Mouse (Mus musculus) T-helper 2 cell (primary cell): Measurements from ENCODE around the gene Zfp146.
"Not testable (repeated sequence)": the region's sequence is repeated elsewhere in the genome, so short reads cannot be mapped to it uniquely, and the experiment has no call there.

ENCODE experiments used
- in situ Hi-C: fragments of 300-600 bp; cut with MboI, MseI; formaldehyde crosslinking; loops from one replicate; pipeline ENCODE4 v1.15.1; 2025; ENCODE audit warnings: high pct_unique_total_duplicates

Zfp146 gene

DNA sequence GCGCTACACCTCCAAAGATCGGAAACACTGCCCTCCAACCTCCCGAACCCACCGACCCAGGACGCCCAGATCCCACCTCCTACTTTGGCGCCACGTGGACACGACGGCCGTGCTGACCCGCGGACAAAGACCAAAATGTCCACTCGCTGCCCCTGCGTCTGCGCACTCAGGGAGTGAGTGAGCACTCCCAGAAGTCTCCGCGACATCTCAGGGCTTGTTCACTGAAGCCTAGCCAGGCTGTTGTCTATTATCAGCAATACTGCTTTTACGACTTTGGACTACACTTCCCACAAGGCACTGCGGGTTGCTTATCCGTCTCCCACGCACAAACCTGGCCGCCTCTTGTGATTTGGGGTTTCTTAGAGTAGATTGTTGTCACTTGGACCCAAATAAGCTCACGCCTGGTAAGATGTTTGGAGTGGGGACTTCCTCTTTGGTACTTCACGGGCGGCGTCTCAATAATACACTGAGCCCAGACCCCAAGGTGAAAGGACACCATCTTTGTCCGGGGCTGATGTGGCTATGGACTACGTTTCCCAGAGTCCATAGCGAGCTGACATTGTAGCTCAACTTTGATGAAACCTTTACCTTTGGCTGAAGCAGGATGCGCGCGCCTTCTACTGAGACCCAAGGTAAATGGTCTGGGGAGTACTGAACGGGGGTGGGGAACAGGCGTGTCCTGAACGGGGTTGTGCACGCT lies at the start of gene Zfp146:
TSS of gene Zfp146 (minus strand) at position 168 of the 700 bp plus-strand sequence.
- in situ Hi-C loops = no loop called here

DNA sequence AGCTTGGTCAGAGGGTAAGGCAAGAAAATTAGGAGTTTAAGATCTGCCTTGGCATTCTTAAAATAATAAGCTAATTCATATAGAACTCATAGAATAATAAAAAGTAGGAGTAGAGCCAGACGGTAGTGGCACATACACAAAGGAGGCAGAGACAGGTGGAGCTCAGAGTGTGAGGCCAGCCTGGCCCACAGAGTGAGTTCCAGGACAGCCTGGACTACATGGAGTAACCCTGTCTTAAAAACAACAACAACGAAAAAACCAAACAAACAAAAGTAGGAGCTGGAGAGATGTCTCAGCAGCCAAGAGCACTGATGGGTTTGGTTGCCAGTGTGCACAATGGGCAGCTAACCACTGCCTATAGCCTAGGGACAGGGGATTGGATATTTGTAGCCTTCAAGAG lies 47.7 kb upstream of the Zfp146 start:
- in situ Hi-C loops = no loop called here

DNA sequence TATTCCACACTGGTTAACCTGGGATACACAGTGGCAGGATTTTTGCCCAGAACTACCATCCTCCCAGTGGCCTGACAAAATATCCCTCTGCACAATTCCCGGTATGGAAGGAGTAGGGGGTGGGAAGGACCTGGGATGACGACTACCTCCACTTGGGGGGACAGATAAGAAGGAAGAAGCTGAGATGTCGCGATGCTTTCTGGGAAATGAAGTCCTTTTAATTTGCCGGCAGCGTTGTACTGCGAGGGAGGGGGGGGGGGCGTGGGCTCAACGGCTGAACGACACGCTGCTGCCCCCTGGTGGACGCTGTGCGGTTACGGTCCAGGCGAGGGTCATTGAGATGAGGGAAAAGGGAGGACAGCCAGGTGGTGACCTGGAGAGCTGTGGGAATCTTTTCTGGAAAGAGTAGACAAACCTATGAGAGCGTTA lies 47.2 kb upstream of the Zfp146 start:
- in situ Hi-C loops = no loop called here

DNA sequence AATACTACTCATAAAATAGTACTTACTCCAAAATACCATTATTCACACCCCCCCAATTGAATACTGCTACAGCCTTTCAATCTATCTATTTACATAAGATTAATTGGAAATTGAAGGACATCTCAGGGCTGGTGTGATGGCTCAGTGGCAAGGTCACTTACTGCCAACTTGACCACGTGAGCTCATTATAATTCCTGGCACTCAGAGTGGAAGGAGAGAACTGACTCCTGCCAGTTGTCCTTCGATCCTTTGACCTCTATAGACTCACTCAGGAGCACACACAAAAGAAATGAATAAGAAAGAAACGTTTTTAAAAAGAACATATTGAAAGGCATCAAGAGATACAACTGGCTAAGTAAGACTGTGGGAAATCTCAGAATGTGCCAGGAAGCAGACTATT lies 46.3 kb upstream of the Zfp146 start:
- in situ Hi-C loops = no loop called here

DNA sequence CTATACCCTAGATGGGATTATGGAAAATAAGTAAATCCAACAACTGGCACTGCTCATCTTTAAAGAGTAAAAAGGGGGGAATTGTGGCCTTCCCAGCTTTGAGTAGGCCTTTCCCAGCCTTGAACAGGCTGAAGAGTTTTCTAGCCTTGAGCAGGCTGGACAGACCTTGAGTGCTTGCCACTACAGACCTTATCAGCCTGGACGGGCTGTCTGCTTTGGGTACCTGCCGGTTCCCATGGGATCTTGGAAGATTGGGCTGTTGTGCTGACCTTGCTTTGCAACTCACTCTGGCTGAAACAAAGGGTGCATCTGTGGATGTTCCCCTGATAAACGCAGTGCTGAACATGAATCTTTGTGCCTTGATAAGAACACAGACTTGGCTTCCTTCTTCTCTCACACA lies 44.3 kb upstream of the Zfp146 start:
- in situ Hi-C loops = loop anchor here (5.0 kb wide), 1 partner anchor 37 kb away; no protein-coding TSS in a partner anchor

DNA sequence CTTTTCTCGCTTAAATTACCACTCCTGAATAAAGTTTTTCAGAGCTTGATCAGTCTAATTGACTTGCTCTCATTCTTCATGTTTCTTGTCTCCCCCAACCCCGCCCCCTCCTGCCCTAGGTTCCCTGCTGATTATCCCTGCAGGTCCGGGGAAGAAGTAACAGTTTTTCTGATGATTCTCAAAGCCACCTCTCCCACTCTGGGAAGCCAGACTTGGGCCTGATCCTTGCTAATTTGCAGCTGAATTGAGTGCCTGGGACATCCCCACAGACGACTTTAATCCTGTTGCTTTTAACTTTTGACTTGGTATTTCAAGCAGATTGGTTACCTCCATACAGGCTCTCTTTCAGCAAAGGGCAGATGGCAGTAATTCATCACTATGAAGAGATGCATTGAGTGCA lies 41.5 kb upstream of the Zfp146 start:
- in situ Hi-C loops = loop anchor here (5.0 kb wide), 1 partner anchor 34 kb away; no protein-coding TSS in a partner anchor

DNA sequence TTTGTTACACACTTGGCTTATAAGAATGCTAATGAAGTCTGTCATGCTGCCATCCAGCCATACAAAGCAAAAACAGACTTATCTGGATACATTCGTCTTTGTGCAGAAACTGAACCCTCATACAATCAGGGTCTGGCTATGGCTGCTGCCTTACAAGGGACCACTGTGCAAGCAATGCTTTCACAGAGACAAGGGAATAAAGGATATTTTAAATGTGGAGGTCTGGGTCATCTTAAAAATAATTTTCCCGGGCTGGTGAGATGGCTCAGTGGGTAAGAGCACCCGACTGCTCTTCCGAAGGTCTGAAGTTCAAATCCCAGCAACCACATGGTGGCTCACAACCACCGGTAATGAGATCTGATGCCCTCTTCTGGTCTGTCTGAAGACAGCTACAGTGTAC lies 36.8 kb upstream of the Zfp146 start:
- in situ Hi-C loops = not testable (repeated sequence)

DNA sequence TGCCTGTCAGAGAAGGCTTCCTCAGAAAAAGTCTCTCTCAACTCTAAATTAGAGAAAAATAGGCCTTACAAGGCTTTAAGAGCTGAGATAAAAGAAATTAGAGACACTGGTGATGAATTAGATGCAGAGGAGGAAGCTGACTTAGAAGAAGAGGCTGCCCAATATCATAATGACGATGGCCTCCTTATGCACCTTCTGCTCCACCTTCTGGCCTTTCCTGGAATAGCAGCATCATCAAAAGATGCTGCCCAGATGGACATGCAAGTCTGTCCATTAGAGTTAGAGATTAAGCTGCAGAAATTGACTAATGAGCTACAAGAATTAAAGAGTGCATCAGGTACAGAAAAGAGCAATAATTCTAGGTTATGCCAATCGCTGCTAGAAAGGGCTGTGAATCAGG lies 35.8 kb upstream of the Zfp146 start:
- in situ Hi-C loops = no loop called here

DNA sequence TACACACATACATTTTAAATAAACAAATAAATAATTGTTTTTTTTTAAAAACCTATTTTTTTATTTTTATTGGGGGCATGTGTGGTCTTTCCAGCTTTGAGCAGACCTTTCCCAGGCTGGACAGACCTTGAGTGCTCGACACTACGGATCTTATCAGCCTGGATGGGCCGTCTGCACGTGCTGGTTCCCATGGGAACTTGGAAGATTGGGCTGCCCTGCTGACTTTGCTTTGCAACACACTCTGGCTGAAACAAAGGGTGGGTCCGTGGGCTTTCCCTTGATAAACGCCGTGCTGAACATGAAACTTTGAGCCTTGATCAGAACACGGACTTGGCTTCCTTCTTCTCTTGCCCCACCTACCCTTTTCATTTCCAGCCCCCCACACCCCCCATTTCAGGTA lies 34.8 kb upstream of the Zfp146 start:
- in situ Hi-C loops = no loop called here

DNA sequence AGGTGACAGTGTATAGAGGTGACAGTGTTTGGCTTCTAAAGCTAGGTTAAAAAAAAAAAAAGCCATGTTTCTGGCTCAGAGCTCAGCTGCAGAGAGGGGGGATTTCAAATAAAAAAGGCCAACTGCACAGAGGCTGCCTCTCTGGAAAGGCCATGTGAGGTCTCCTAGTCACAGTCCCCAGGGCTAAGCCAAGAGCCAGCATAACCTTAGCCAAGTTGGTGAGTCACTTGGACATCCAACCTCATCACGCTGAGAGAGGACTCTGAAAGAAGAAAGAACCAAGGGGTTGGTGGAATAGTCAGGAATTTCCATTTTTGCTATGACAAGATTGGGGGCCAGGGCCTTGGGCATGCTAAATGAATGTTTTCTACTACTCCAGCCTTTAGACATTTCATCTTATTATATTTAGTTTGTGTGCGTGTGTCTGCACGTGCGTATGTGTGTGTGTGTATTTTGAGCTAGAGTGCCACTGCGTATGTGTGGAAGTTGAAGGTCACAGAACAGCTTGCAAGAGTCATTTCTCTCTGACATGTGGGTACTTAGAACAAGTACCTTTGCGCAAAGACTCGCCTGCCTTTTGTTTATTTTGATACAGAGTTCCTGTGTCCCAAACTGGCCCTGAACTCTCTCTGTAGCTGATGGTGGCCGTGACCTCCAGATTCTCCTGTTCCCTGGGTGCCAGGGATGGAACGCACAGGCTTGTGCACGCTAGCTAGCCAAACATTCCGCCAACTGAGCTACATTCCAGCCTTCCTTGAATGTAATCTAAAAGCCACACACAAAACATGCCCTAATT lies 33.5 kb upstream of the Zfp146 start:
- in situ Hi-C loops = no loop called here

DNA sequence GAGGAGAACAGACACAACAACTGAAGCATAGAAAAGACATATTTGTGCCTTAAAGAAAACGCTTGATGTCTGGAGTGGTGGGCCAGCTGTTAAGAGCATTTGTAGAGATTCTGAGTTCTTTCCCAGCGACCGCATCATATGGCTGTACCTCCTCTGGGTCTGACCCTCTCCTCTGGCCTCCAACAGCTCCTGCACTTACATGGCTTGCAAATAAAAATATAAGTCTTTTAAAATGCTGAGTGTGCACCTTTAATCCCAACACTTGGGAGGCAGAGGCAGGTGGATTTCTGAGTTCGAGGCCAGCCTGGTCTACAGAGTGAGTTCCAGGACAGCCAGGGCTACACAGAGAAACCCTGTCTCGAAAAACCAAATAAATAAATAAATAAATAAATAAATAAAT lies 31.1 kb upstream of the Zfp146 start:
- in situ Hi-C loops = not testable (repeated sequence)

DNA sequence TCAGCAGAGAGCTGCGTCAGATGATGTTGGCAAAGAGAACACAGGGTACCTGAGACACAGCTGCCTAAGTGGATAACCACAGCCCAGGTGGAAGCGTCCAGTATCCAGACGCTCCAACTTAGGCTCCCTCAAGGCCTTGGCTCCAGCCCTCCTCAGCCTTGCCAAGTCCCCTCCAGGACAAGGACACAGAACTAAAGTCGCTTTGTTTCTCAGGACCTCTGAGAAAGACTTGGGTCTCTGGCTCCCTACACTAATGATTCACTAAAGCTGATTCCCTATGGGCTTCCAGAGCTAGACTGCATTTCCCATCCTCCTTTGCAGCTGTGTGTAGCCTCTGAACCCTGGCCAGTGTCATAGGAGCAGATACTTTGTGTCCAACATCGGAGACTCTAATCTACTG lies 30.6 kb upstream of the Zfp146 start:
- in situ Hi-C loops = no loop called here

DNA sequence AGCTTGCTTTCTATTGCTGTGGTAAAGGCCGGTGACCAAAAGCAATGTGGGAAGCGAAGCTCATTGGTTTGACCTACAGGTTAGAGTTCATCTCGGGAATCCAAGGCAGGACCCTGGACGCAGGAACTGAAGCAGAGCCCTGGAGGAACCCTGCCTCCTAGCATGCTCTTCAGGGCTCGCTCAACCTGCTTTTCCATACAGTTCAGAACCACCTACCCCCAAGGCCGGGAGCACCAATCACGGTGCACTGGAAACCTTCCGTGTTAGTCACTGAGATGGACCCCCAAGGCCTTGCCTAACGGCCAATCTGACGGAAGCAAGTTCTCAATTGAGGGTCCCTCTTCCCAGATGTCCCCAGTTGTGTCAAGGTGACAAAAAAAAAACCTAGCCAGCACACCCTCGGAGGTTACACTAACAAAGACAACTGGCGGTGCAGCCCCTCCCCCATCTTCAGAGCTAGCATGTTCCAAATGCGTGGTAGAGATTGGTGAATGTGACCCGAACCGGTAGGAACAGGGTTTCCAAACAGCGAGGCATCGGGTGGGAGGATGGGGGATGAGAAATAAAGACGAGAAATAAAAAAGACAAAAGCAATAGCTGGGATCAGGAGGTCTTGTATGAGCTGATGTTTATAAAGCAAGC lies 30.1 kb upstream of the Zfp146 start:
- in situ Hi-C loops = no loop called here

DNA sequence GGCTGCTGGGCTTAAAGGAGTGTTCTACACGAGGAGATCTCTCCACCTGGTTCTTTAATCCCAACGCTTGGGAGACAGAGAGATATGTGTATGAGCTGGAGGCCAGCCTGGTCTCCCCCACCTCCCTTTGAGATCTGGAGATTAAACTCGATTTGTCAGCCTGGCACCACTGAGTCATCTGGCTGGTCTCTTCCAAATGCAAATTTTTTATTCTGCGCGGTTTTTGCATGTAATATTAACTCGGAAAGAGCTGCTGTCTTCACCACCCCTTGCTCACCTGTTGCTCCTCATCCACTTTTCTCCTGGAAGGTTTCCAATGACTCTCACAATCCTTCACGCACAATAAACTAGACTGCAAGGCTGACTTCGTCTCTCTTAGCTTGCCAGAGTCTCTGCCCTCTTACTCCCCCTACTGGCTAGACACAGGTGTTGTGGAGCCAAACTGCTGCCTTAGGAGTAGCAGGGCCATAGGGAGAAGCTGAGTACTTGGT lies 29.0 kb upstream of the Zfp146 start, which contains the start of gene Capns1:
TSS of gene Capns1 (minus strand) at position 331 of the 491 bp plus-strand sequence.
- in situ Hi-C loops = no loop called here

DNA sequence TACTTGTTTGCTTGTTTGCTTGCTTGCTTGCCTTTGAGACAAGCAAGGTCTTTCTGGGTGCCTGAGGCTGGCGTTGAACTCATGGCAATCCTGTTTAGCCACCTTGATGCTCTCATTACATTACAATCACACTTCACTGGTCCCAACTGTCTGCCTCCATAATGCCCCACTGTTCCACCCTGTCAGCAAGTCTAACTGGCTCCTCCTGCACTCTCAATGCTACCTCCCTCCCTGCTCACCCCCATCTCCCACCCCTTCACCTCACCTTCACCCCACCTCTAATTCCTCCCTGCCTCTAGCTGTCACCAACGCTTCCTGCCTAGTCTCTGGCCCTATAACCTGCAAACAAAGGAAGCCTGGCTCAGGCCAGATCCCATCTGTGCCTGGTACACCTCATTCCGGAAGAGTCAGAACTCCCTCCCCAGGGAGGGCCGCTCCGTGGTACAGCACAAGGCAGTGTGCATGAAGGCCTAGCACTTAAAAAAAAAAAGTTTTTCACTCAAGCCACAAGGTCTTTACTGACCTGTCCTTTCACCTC lies 28.1 kb upstream of the Zfp146 start:
- in situ Hi-C loops = no loop called here

DNA sequence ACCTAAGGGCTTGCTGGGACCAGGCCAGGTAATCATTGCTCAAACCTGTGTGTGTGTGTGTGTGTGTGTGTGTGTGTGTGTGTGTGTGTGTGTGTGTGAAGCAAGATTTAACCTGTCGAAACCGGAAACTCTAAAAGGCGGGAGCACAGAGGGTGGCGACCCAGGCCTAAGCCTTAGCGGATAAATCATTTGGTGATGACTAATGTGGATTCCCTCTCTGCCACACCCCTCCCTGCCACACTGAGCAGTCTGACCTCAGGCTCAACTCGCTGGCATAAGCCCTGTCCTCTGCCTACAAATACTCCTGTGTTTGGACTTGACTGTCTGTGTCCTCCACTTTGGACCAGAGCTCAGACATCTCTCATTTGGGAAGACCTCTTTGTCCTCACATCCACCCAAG lies 26.6 kb upstream of the Zfp146 start:
- in situ Hi-C loops = no loop called here

DNA sequence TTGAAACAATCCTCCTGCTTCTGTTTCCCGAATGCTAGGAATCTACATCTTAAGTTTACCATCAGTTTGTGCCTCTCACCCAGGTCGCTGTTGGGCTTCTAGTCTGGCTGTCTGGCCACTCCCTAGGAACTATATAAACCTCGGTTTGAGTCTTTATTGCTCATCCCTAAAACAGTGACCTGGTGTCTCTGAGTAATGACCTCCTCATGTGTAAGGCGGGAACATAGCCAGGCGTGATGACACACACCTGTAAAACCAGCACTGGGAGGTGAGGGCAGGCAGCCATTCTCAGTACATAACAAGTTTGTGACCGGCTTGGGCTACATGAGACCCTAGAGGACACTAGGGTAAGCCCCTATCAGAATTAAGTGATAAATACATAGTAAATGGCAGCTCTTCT lies 25.9 kb upstream of the Zfp146 start:
- in situ Hi-C loops = no loop called here

DNA sequence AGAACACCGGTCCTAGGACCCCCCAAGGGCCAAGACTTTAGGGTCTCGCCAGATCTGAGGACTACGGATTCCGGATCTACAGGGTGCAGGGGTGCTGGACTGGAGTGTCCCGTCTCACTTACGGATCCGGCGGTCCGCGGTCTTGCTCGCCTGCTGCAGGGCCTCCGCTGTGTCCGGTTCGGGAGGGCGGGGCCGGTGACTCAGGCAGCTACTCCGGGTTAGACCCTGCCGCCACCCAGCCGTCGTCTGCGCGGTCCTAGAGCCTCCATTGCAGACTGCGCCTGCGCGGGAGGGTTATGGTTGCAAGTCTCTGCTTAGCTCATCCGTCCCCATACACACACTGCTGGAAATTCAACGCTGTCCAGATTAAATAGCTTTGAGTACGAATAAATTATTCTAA lies 25.3 kb upstream of the Zfp146 start:
- in situ Hi-C loops = no loop called here

DNA sequence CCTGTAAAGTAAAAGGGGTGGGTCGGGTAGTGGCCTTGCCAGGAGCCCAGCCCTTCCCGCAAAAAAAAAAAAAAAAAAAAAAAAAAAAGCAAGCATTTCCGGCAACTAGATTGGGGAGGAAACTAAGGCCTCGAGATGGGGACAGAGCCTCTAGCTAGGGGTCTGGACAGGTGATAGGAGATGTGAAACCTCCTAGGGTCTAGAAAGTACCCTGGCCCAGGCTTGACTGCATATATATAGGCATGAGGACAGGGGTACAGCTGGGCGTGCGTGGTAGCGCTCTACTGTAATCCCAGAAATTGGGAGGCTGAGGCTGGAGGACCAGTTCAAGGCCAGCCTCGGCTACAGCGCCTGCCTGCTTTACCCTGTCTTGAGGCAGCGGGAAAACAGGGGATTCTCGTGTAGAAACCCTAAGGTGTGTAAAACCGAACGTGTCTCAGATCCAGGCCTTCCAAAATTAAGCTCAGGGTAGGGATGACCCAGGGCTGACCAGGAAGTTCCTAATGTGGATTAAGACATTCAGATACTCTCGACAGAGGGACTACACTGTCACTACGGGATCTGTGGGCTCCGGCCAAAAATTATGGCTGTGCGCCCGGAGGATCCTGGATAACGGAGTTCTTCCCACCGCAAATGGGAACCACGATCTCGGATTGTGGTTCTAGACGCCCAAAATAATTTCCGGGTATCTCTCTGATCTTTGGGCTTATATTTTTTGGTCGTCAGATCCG lies 24.7 kb upstream of the Zfp146 start:
- in situ Hi-C loops = no loop called here

DNA sequence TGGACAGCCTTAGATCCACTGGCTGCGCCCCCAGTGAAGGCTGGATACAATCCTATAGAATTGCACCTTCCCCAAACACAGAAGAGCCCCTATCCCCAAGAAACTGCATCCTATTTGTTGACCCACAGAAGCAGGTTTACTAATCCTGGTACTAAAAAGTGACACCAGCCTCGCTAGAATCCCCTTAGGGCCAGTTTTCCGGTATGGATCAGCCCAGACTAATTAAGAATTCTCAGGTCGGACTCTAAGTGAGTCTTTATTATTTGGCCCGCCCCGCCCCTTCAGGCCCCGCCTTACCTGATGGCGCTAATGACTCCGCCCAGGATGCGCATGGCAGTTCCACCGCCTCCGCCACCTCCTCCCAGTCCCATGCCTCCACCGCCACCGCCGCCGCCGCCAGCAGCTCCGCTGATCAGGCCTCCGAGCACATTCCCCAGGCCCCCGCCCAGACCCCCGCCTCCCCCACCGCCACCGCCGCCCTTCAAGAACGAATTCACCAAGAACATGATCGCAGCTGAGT lies 24.1 kb upstream of the Zfp146 start:
- in situ Hi-C loops = no loop called here

DNA sequence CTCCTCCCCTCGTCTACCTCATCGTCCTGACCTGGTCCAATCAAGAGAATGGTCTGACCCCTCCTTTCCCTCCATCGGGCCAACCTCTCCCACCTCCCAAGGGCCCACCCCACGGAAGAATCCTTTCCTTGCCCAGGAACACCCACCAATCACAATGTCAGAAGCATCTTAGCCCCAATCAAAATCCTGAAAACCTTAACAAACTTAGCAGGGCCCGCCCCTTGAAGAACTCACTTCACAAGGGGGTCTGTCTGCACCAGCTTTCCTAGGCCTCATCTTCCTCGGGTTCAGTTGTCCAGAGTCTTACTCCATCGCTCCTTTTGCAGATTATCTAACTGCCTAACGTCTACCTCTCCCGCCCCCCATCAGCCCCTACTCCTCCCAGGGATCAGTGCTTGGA lies 23.5 kb upstream of the Zfp146 start:
- in situ Hi-C loops = no loop called here
